Mouse (Mus musculus) kidney, adult 2 months (tissue): Measurements from ENCODE around the gene Il6ra.

Experiments
- CTCF ChIP-seq: fragments of 200-500 bp; conservative IDR thresholded peaks from 2 replicates; pipeline ENCODE4 v1.5.1; 2011; ENCODE audit warnings: low read depth, mild to moderate bottlenecking, control low read depth, low read length, moderate library complexity, mixed read lengths; ENCODE audit not compliant: insufficient read depth, insufficient read length
- POLR2A ChIP-seq: fragments of 200-500 bp; IDR thresholded peaks from one replicate; pipeline ENCODE4 v1.6.1; 2011; ENCODE audit warnings: low read depth, low read length, control low read depth

DNA sequence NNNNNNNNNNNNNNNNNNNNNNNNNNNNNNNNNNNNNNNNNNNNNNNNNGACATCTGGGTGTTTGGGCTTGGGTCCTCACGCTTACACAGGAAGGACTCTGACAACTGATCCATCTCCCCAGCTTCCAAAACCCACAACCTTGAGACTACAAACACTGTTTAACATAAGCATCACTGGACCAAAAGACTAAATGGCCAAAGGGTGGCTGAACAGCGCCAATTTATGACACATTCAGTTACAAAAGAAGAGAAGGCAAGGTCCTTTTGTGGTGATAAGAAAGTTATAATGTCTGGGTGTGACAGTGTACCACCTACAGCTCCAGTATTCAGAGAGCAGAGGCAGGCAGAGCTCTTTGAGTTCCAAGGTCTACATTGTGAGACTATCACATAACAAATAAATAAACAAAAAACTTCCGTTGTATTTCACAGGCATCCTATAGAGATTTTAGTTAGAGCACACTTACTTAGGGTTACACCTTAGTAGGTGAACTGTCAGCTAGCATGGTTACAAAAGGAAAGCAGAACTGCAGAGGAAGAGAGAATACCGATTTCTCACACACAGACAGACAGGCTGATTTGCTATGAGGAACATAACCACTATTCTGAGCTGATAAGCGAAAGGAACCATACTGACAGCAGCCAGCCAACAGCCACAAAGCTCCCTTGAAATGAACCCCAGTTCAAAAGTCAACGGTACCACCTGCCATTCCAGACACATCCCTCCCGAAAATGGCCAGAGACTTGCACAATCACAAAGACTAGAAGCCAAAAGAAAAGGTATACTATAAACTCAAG, 43.4 kb upstream of the Il6ra start:
- no peak for TF ChIP-seq CTCF
- no peak for TF ChIP-seq POLR2A
